Mouse (Mus musculus) lung, adult 2 months (tissue): ENCODE measurements around the gene Gm37240. TPM values are rescaled to one million over a fixed set of nuclear protein-coding genes. Genes with fewer than 3 reads are reported as not detected.

ENCODE experiments used
- DNase-seq: peaks from one replicate; pipeline ENCODE4 v3.0.0; 2022
- H3K4me1 ChIP-seq: fragments of 200-500 bp; 2 replicates; pipeline ENCODE4 v1.6.1; 2011; ENCODE audit warnings: low read length; ENCODE audit not compliant: control insufficient read depth, insufficient read depth
- H3K4me3 ChIP-seq: fragments of 200-500 bp; replicated peaks from 2 replicates; pipeline ENCODE3; 2011; ENCODE audit warnings: low read depth, mild to moderate bottlenecking, control low read depth, low read length; ENCODE audit errors: extremely low read depth
- CTCF ChIP-seq: fragments of 200-500 bp; IDR thresholded peaks from 2 replicates; pipeline ENCODE4 v1.5.1; 2011; ENCODE audit warnings: mild to moderate bottlenecking, low read length, control low read depth; ENCODE audit not compliant: insufficient read depth
- POLR2A ChIP-seq: fragments of 200-500 bp; IDR thresholded peaks from 2 replicates; pipeline ENCODE4 v1.6.1; 2011; ENCODE audit warnings: low read depth, mild to moderate bottlenecking, control low read depth, low read length, borderline replicate concordance; ENCODE audit errors: extremely low read depth
- WGBS: fragments of 180-500 bp; shearing (Covaris S2); methylation state at CpG from one replicate; pipeline ENCODE4 v1.1.7; 2018; 5-methylcytosine and 5-hydroxymethylcytosine counted together
- polyA plus RNA-seq: library from polyadenylated mRNA; depleted of rRNA; stranded (reverse); fragments of >200 nt; gene quantifications from 2 replicates; pipeline ENCODE4 v1.2.3, GENCODE M21; 2012

The Gm37240 gene
- polyA plus RNA-seq, 1 experiment, result 16.9 TPM

DNA sequence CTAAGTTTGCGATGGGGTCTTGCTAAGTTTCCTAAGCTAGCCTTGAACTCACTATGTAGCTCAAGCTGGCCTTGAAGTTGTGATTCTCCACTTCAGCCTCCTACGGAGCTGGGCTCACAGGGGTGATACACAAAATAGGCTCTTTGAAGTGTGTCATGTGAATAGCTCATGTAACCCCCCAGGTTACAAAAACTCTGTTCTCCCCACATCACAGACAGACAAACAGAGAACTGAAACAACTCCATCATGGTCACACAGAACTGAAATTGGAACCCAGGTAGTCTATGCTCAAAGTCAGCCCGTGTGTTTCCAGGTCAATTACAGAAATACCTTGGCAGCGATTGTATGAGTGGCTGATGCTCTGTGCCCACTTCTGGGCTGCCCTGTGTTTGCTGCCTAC lies 1164.6 kb downstream of the Gm37240 start:
- Histone ChIP-seq H3K4me3 (no peak overlapping the region), H3K4me1 (no peaks in the 10 kb centered on the region)
- TF ChIP-seq POLR2A (no peak), CTCF (no peak)
- WGBS, result 87% methylated on average over 4 of the region's 4 CpGs
- DNase-seq, result no peak

GRCm38 (mm10) chr3:84715073-84715768 lies 1172.1 kb downstream of the Gm37240 start:
- DNase-seq, result no peak
- TF ChIP-seq POLR2A (no peak), CTCF (no peak)
- Histone ChIP-seq H3K4me1 (no peaks in the 10 kb centered on the region), H3K4me3 (no peak overlapping the region)
- WGBS, result 78% methylated on average over 15 of the region's 15 CpGs

GRCm38 (mm10) chr3:84712941-84713340 lies 1174.4 kb downstream of the Gm37240 start:
- TF ChIP-seq CTCF, result no peak
- TF ChIP-seq POLR2A, result no peak
- H3K4me3 ChIP-seq, result no peak overlapping the region
- no peak for DNase-seq
- WGBS, result 57% methylated on average over 2 of the region's 2 CpGs
- H3K4me1 ChIP-seq, result no peaks in the 10 kb centered on the region

GRCm38 (mm10) chr3:84710723-84711122 lies 1176.6 kb downstream of the Gm37240 start:
- H3K4me1 ChIP-seq, result no peaks in the 10 kb centered on the region
- no peak overlapping the region for H3K4me3 ChIP-seq
- no peak for DNase-seq
- no peak for TF ChIP-seq POLR2A
- TF ChIP-seq CTCF, result 0 out of 2 replicates have a peak, but pooled peaks have one; percentile 10
- 76% methylated on average over 4 of the region's 4 CpGs for WGBS

GRCm38 (mm10) chr3:84709967-84710366 lies 1177.4 kb downstream of the Gm37240 start:
- WGBS, result 93% methylated on average over 8 of the region's 8 CpGs
- DNase-seq, result no peak
- TF ChIP-seq CTCF (no peak), POLR2A (no peak)
- Histone ChIP-seq H3K4me1 (no peaks in the 10 kb centered on the region), H3K4me3 (no peak overlapping the region)

DNA sequence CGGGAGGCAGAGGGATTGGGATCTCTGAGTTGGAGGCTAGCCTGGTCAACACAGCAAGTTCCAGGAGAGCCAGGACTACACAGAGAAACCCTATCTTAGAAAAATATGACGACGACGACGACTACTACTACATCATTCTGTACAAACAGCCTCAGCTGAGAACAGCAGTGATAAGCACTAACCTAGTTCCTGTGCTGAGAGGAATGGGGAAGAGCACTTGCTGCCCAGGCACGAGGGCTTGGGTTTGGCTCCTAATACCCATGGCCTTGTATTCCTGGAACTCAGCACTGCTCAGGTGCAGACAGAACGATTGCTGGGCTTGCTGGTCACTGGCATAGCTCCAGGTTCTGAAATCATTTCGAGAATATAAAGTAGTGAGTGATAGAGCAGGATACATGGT lies 1178.2 kb downstream of the Gm37240 start:
- WGBS, result 62% methylated on average over 8 of the region's 8 CpGs
- TF ChIP-seq POLR2A, result no peak
- Histone ChIP-seq H3K4me3 (no peak overlapping the region), H3K4me1 (no peaks in the 10 kb centered on the region)
- DNase-seq, result no peak

GRCm38 (mm10) chr3:84708469-84708868 lies 1178.8 kb downstream of the Gm37240 start:
- H3K4me3 ChIP-seq, result no peak overlapping the region
- WGBS, result 70% methylated on average over 10 of the region's 10 CpGs
- no peaks in the 10 kb centered on the region for H3K4me1 ChIP-seq
- TF ChIP-seq CTCF (no peak), POLR2A (no peak)
- DNase-seq, result no peak

GRCm38 (mm10) chr3:84705224-84705623 lies 1182.1 kb downstream of the Gm37240 start:
- no peak overlapping the region for H3K4me3 ChIP-seq
- WGBS, result 82% methylated on average over 9 of the region's 9 CpGs
- TF ChIP-seq POLR2A (no peak), CTCF (no peak)
- no peak for DNase-seq
- no peaks in the 10 kb centered on the region for H3K4me1 ChIP-seq

- TF ChIP-seq POLR2A, result no peak
- no peak for TF ChIP-seq CTCF
- WGBS, result 81% methylated on average over 11 of the region's 11 CpGs
- Histone ChIP-seq H3K4me1 (no peaks in the 10 kb centered on the region), H3K4me3 (no peak overlapping the region)
- no peak for DNase-seq
Observed at GRCm38 (mm10) chr3:84703083-84703810, 1184.1 kb downstream of the Gm37240 start.

- DNase-seq, result no peak
- Histone ChIP-seq H3K4me1 (no peaks in the 10 kb centered on the region), H3K4me3 (no peak overlapping the region)
- WGBS, result 77% methylated on average over 5 of the region's 5 CpGs
- no peak for TF ChIP-seq POLR2A
- no peak for TF ChIP-seq CTCF
Observed at GRCm38 (mm10) chr3:84701964-84702363, 1185.4 kb downstream of the Gm37240 start.
